Mouse (Mus musculus) hindbrain, embryonic 13.5 days (tissue): ENCODE data around the gene Flt3. TPM values are rescaled to one million over a fixed set of nuclear protein-coding genes. Genes with fewer than 3 reads are reported as not detected.
A peak's percentile ranks its signal among the peaks of the same experiment; 100 is the strongest.

Experiments used
- ATAC-seq: fragments of 200-750 bp; cut with Nextera tagmentation; 2 replicates; pipeline ENCODE4 v1.8.0; 2017; ENCODE audit warnings: moderate TSS enrichment; ENCODE audit not compliant: low FRiP score
- H3K27ac ChIP-seq: fragments of 300-500 bp; sonication (generic); 2 replicates; pipeline ENCODE4 v1.5.1; 2015; ENCODE audit warnings: inconsistent platforms, mild to moderate bottlenecking, moderate library complexity
- H3K27me3 ChIP-seq: fragments of 300-500 bp; sonication (generic); 2 replicates; pipeline ENCODE4 v1.6.1; 2015; ENCODE audit warnings: mild to moderate bottlenecking, inconsistent platforms
- H3K36me3 ChIP-seq: fragments of 300-500 bp; sonication (generic); 2 replicates; pipeline ENCODE4 v1.6.1; 2015; ENCODE audit warnings: mild to moderate bottlenecking, inconsistent platforms
- H3K4me1 ChIP-seq: fragments of 300-500 bp; sonication (generic); replicated peaks from 2 replicates; pipeline ENCODE4 v1.6.1; 2015; ENCODE audit warnings: inconsistent platforms
- H3K4me2 ChIP-seq: fragments of 300-500 bp; sonication (generic); 2 replicates; pipeline ENCODE4 v1.6.1; 2015; ENCODE audit warnings: inconsistent platforms, mild to moderate bottlenecking, moderate library complexity
- H3K4me3 ChIP-seq: fragments of 300-500 bp; sonication (generic); 2 replicates; pipeline ENCODE4 v1.5.1; 2015; ENCODE audit warnings: mild to moderate bottlenecking, inconsistent platforms
- H3K9ac ChIP-seq: fragments of 300-500 bp; sonication (generic); 2 replicates; pipeline ENCODE4 v1.6.1; 2015; ENCODE audit warnings: mild to moderate bottlenecking, inconsistent platforms
- H3K9me3 ChIP-seq: fragments of 300-500 bp; sonication (generic); 2 replicates; pipeline ENCODE4 v1.6.1; 2016; ENCODE audit warnings: inconsistent platforms
- WGBS: fragments of 180-500 bp; shearing (Covaris S2); methylation state at CpG from one replicate; pipeline ENCODE4 v1.1.7; 2015; 5-methylcytosine and 5-hydroxymethylcytosine counted together
- polyA plus RNA-seq: library from polyadenylated mRNA; unstranded; fragments of >200 nt; fragmentation: Nextera tagmentation; extraction: Ambion mirVana; gene quantifications from 2 replicates; pipeline ENCODE4 v1.2.1, GENCODE M21; 2015

The Flt3 gene
- polyA plus RNA-seq, 1 experiment from 2014 or later: 0.36 TPM

GRCm38 (mm10) chr5:147401024-147401423 is 735 bp upstream of the Flt3 start:
- peak overlapping the region; percentile 97 for H3K4me2 ChIP-seq
- peak overlapping the region; percentile 55 for H3K4me3 ChIP-seq
- no peak for ATAC-seq
- H3K27ac ChIP-seq: no peak overlapping the region
- no peaks in the 10 kb centered on the region for H3K9me3 ChIP-seq
- peaks cover 52% of the 10 kb centered on the region for H3K27me3 ChIP-seq
- H3K4me1 ChIP-seq: peaks cover 16% of the 10 kb centered on the region
- H3K9ac ChIP-seq: no peak overlapping the region
- H3K36me3 ChIP-seq: no peaks in the 10 kb centered on the region
- WGBS: 25% methylated on average over 11 of the region's 11 CpGs

- H3K36me3 ChIP-seq: no peaks in the 10 kb centered on the region
- no peaks in the 10 kb centered on the region for H3K9me3 ChIP-seq
- peaks cover 16% of the 10 kb centered on the region for H3K4me1 ChIP-seq
- H3K4me2 ChIP-seq: peak overlapping the region; percentile 97
- peaks cover 52% of the 10 kb centered on the region for H3K27me3 ChIP-seq
- H3K4me3 ChIP-seq: peak overlapping the region; percentile 55
- peak overlapping the region; percentile 70 for H3K9ac ChIP-seq
- WGBS: 1% methylated on average over 17 of the region's 17 CpGs
- no peak overlapping the region for H3K27ac ChIP-seq
- ATAC-seq: peak; percentile 18; the same call in 1 of the 2 replicates
Observed at GRCm38 (mm10) chr5:147400505-147400979, 253 bp upstream of the Flt3 start.

- H3K9me3 ChIP-seq: no peaks in the 10 kb centered on the region
- H3K27ac ChIP-seq: no peak overlapping the region
- peaks cover 4% of the 10 kb centered on the region for H3K4me1 ChIP-seq
- ATAC-seq: no peak
- WGBS: 18% methylated on average over 1 of the region's 1 CpGs
- no peaks in the 10 kb centered on the region for H3K36me3 ChIP-seq
- H3K4me3 ChIP-seq: no peak overlapping the region
- H3K27me3 ChIP-seq: peaks cover 26% of the 10 kb centered on the region
- H3K9ac ChIP-seq: no peak overlapping the region
- H3K4me2 ChIP-seq: no peak overlapping the region
Observed at GRCm38 (mm10) chr5:147395050-147395449, 5.2 kb downstream of the Flt3 start.

GRCm38 (mm10) chr5:147392667-147393213 is 7.5 kb downstream of the Flt3 start:
- H3K4me3 ChIP-seq: no peak overlapping the region
- no peaks in the 10 kb centered on the region for H3K36me3 ChIP-seq
- H3K9me3 ChIP-seq: no peaks in the 10 kb centered on the region
- H3K9ac ChIP-seq: no peak overlapping the region
- no peak overlapping the region for H3K27ac ChIP-seq
- no peaks in the 10 kb centered on the region for H3K4me1 ChIP-seq
- peaks cover 3% of the 10 kb centered on the region for H3K27me3 ChIP-seq
- no peak for ATAC-seq
- 89% methylated on average over 12 of the region's 12 CpGs for WGBS
- no peak overlapping the region for H3K4me2 ChIP-seq

- Histone ChIP-seq H3K9me3 (no peaks in the 10 kb centered on the region), H3K4me1 (no peaks in the 10 kb centered on the region), H3K4me3 (no peak overlapping the region), H3K4me2 (no peak overlapping the region), H3K27me3 (no peaks in the 10 kb centered on the region), H3K36me3 (no peaks in the 10 kb centered on the region), H3K27ac (no peak overlapping the region), H3K9ac (no peak overlapping the region)
- ATAC-seq: no peak
- WGBS: 64% methylated on average over 2 of the region's 2 CpGs
Observed at GRCm38 (mm10) chr5:147390772-147391171, 9.5 kb downstream of the Flt3 start.

- Histone ChIP-seq H3K4me2 (no peak overlapping the region), H3K27ac (no peak overlapping the region), H3K36me3 (no peaks in the 10 kb centered on the region), H3K9ac (no peak overlapping the region), H3K4me1 (no peaks in the 10 kb centered on the region), H3K4me3 (no peak overlapping the region), H3K27me3 (no peaks in the 10 kb centered on the region), H3K9me3 (no peaks in the 10 kb centered on the region)
- no peak for ATAC-seq
- WGBS: 85% methylated on average over 5 of the region's 5 CpGs
Observed at GRCm38 (mm10) chr5:147389052-147389451, 11.2 kb downstream of the Flt3 start.

- Histone ChIP-seq H3K9ac (no peak overlapping the region), H3K27me3 (no peaks in the 10 kb centered on the region), H3K4me3 (no peak overlapping the region), H3K9me3 (no peaks in the 10 kb centered on the region), H3K27ac (no peak overlapping the region), H3K4me1 (no peaks in the 10 kb centered on the region), H3K4me2 (no peak overlapping the region), H3K36me3 (no peaks in the 10 kb centered on the region)
- ATAC-seq: no peak
- 85% methylated on average over 9 of the region's 9 CpGs for WGBS
Observed at GRCm38 (mm10) chr5:147388376-147389008, 11.8 kb downstream of the Flt3 start.

- H3K27me3 ChIP-seq: no peaks in the 10 kb centered on the region
- WGBS: 86% methylated on average over 13 of the region's 13 CpGs
- no peak for ATAC-seq
- H3K36me3 ChIP-seq: no peaks in the 10 kb centered on the region
- H3K9me3 ChIP-seq: no peaks in the 10 kb centered on the region
- H3K9ac ChIP-seq: no peak overlapping the region
- no peaks in the 10 kb centered on the region for H3K4me1 ChIP-seq
- H3K27ac ChIP-seq: no peak overlapping the region
- H3K4me2 ChIP-seq: no peak overlapping the region
- no peak overlapping the region for H3K4me3 ChIP-seq
Observed at GRCm38 (mm10) chr5:147386865-147387264, 13.4 kb downstream of the Flt3 start.

GRCm38 (mm10) chr5:147381396-147381795 is 18.9 kb downstream of the Flt3 start:
- no peak overlapping the region for H3K9ac ChIP-seq
- no peak for ATAC-seq
- no peaks in the 10 kb centered on the region for H3K27me3 ChIP-seq
- WGBS: 93% methylated on average over 10 of the region's 10 CpGs
- H3K4me1 ChIP-seq: no peaks in the 10 kb centered on the region
- no peak overlapping the region for H3K4me2 ChIP-seq
- H3K27ac ChIP-seq: no peak overlapping the region
- H3K36me3 ChIP-seq: no peaks in the 10 kb centered on the region
- no peak overlapping the region for H3K4me3 ChIP-seq
- H3K9me3 ChIP-seq: no peaks in the 10 kb centered on the region

GRCm38 (mm10) chr5:147379481-147379880 is 20.8 kb downstream of the Flt3 start:
- no peak for ATAC-seq
- H3K9me3 ChIP-seq: no peaks in the 10 kb centered on the region
- H3K4me1 ChIP-seq: no peaks in the 10 kb centered on the region
- H3K4me3 ChIP-seq: no peak overlapping the region
- no peak overlapping the region for H3K4me2 ChIP-seq
- H3K9ac ChIP-seq: no peak overlapping the region
- WGBS: 84% methylated on average over 3 of the region's 3 CpGs
- H3K36me3 ChIP-seq: no peaks in the 10 kb centered on the region
- H3K27ac ChIP-seq: no peak overlapping the region
- H3K27me3 ChIP-seq: no peaks in the 10 kb centered on the region

- 0 out of 2 replicates have a peak, but pooled peaks cover 3% of the 10 kb centered on the region for H3K27me3 ChIP-seq
- H3K9me3 ChIP-seq: no peaks in the 10 kb centered on the region
- 85% methylated on average over 8 of the region's 8 CpGs for WGBS
- H3K27ac ChIP-seq: no peak overlapping the region
- no peak overlapping the region for H3K9ac ChIP-seq
- no peaks in the 10 kb centered on the region for H3K36me3 ChIP-seq
- no peak overlapping the region for H3K4me3 ChIP-seq
- H3K4me2 ChIP-seq: no peak overlapping the region
- ATAC-seq: no peak
- H3K4me1 ChIP-seq: no peaks in the 10 kb centered on the region
Observed at GRCm38 (mm10) chr5:147370276-147370675, 30.0 kb downstream of the Flt3 start.

- no peak for ATAC-seq
- H3K27ac ChIP-seq: no peak overlapping the region
- WGBS: 94% methylated on average over 6 of the region's 6 CpGs
Observed at GRCm38 (mm10) chr5:147368221-147368620, 32.1 kb downstream of the Flt3 start.

More at GRCm38 (mm10) chr5:147368221-147368620, 32.1 kb downstream of the Flt3 start:
- Histone ChIP-seq H3K9ac (no peak overlapping the region), H3K9me3 (no peaks in the 10 kb centered on the region), H3K4me3 (no peak overlapping the region), H3K36me3 (no peaks in the 10 kb centered on the region), H3K4me2 (no peak overlapping the region), H3K4me1 (no peaks in the 10 kb centered on the region), H3K27me3 (0 out of 2 replicates have a peak, but pooled peaks cover 3% of the 10 kb centered on the region)
